Mouse (Mus musculus): ENCODE measurements around the gene Exosc9. TPM values are rescaled to one million over a fixed set of nuclear protein-coding genes. Genes with fewer than 3 reads are reported as not detected.

The Exosc9 gene
- 98.2 and 102 TPM in 2 replicates for polyA plus RNA-seq (2016; fragmentation: Nextera tagmentation; extraction: Ambion mirVana)

DNA sequence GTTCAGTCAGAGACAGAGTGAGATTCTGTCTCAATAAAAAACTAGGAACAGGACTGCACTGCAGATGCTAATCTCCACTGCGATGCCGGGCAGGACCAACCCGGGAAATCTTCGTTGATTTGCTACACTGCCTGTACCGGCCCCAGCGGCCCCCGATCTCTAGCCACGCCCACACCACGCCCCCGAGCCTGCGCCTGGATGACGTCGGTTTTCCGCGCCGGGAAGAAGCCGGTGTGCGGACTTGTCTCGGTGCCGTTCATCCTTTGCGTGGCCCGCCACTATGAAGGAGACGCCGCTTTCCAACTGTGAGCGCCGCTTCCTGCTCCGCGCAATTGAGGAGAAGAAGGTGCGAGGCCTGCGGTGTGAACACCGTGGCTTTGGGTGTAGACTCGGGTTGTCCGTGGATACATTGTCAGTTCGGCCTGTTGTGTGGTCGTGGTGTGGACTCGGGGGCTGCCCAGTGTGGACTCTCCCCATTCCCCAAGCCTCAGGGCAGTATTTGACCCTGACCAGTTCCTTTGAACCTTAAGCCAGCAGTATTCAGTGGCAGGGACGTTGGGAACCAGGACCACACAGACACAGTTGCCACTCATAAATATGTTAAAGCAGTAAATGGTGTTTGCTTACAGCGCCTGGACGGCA, at the start of gene Exosc9:
Exosc9 (plus strand) TSS at position 201 of the 642 bp plus-strand sequence.
- peak; percentile 96 for DNase-seq (ENCODE audit: low spot score)
- Histone ChIP-seq H3K36me3 (replicated peaks) (peaks cover 39% of the 10 kb centered on the region), H3K27ac (replicated peaks) (peak within 1 kb of the TSS; percentile 84), H3K9me3 (no peaks in the 10 kb centered on the region), H3K4me3 (peak within 1 kb of the TSS; percentile 93), H3K4me1 (peaks cover 17% of the 10 kb centered on the region), H3K27me3 (replicated peaks; ENCODE audit: low read depth, poor library complexity, severe bottlenecking) (no peaks in the 10 kb centered on the region)
- WGBS = under 1% methylated on average over 39 of the region's 39 CpGs

GRCm38 (mm10) chr3:36505306-36505705, 47.1 kb upstream of the Exosc9 start:
- no peaks in the 10 kb centered on the region for H3K4me1 ChIP-seq
- H3K36me3 ChIP-seq (replicated peaks) = no peaks in the 10 kb centered on the region
- H3K27me3 ChIP-seq (replicated peaks; ENCODE audit: low read depth, poor library complexity, severe bottlenecking) = no peaks in the 10 kb centered on the region
- WGBS = 83% methylated on average over 8 of the region's 8 CpGs
- H3K9me3 ChIP-seq = no peaks in the 10 kb centered on the region
- H3K27ac ChIP-seq (replicated peaks) = no peak overlapping the region
- no peak overlapping the region for H3K4me3 ChIP-seq
- DNase-seq (ENCODE audit: low spot score) = no peak

DNA sequence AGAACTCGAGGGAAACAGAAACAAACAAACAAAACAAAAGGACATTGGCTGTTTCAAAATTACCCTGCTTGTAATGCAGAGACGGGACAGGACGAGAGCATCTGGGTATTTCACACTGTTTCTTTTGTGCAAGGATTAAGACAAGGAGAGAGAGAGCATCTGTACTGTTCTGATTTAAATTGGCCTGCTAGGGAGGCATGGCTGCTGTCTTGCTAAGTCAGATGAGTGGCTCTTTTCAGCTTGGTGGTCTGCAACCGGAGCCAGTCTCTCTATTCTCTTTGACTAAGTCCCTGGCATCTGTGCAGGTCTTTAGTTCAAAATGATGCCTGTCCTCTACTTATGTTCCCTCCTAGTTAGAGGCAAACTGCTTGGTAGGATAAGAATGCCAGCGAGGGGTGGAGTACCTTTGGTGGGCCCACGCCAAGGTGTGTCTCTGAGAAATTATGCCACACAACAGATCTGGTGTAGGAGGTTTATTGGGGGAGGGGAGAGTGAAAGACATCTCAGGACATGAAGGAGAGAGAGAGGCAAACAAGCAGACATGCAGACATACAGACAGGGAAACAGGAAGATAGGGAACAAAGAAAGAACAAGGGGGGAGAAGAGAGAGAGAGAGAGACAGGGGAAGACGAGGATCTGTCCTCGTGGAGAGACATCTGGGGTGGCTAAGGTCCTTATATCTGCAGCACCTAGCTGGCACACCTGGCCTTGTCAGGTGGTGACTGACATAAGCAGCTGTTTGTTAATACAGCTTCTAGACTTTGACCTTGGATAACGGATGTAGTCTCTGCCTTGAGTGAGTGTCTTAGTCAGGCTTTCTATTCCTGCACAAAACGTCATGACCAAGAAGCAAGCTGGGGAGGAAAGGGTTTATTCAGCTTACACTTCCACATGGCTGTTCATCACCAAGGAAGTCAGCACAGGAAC, 46.3 kb upstream of the Exosc9 start:
- no peaks in the 10 kb centered on the region for H3K27me3 ChIP-seq (replicated peaks; ENCODE audit: low read depth, poor library complexity, severe bottlenecking)
- H3K9me3 ChIP-seq = no peaks in the 10 kb centered on the region
- DNase-seq (ENCODE audit: low spot score) = no peak
- H3K4me1 ChIP-seq = no peaks in the 10 kb centered on the region
- WGBS = 63% methylated on average over 10 of the region's 10 CpGs
- H3K36me3 ChIP-seq (replicated peaks) = no peaks in the 10 kb centered on the region
- no peak overlapping the region for H3K4me3 ChIP-seq
- H3K27ac ChIP-seq (replicated peaks) = no peak overlapping the region

DNA sequence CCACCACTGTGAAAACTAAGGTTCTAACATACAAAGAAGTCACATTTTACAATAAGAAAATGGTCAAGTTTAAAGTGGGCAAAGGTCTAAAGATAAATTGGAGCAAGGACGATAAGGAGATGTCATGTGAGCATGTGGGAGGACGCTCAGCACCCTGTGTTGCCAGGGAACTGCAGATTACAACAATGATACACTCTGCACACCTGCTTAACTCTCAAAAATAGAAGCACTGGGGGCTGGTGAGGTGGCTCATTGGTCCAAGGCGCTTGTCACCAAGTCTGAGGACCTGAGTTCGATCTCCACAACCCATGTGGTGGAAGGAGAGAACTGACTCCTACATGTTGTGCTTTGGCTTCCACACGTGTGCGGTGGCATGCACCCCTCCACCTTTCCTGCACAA, 40.9 kb upstream of the Exosc9 start:
- DNase-seq (ENCODE audit: low spot score) = no peak
- 87% methylated on average over 6 of the region's 6 CpGs for WGBS
- Histone ChIP-seq H3K4me1 (no peaks in the 10 kb centered on the region), H3K27ac (replicated peaks) (no peak overlapping the region), H3K27me3 (replicated peaks; ENCODE audit: low read depth, poor library complexity, severe bottlenecking) (no peaks in the 10 kb centered on the region), H3K9me3 (no peaks in the 10 kb centered on the region), H3K36me3 (replicated peaks) (no peaks in the 10 kb centered on the region), H3K4me3 (no peak overlapping the region)

- Histone ChIP-seq H3K9me3 (no peaks in the 10 kb centered on the region), H3K4me1 (peaks cover 4% of the 10 kb centered on the region), H3K27ac (replicated peaks) (no peak overlapping the region), H3K27me3 (replicated peaks; ENCODE audit: low read depth, poor library complexity, severe bottlenecking) (peaks cover 29% of the 10 kb centered on the region), H3K36me3 (replicated peaks) (no peaks in the 10 kb centered on the region), H3K4me3 (no peak overlapping the region)
- no peak for DNase-seq (ENCODE audit: low spot score)
- WGBS = 90% methylated on average over 9 of the region's 9 CpGs
Observed at GRCm38 (mm10) chr3:36516196-36516595, 36.2 kb upstream of the Exosc9 start.

- Histone ChIP-seq H3K4me1 (peaks cover 10% of the 10 kb centered on the region), H3K4me3 (peak within 1 kb of the TSS; percentile 66), H3K27me3 (replicated peaks; ENCODE audit: low read depth, poor library complexity, severe bottlenecking) (peaks cover 59% of the 10 kb centered on the region), H3K9me3 (no peaks in the 10 kb centered on the region), H3K27ac (replicated peaks) (no peak within 1 kb of the TSS), H3K36me3 (replicated peaks) (no peaks in the 10 kb centered on the region)
- peak; percentile 64 for DNase-seq (ENCODE audit: low spot score)
- under 1% methylated on average over 51 of the region's 51 CpGs for WGBS
Observed at GRCm38 (mm10) chr3:36521073-36522060, 31.0 kb upstream of the Exosc9 start, which contains the start of gene Gm11549. Gm11549 (minus strand) TSS chr3:36521813.

- 5% methylated on average over 4 of the region's 4 CpGs for WGBS
- no peaks in the 10 kb centered on the region for H3K9me3 ChIP-seq
- H3K27me3 ChIP-seq (replicated peaks; ENCODE audit: low read depth, poor library complexity, severe bottlenecking) = peaks cover 59% of the 10 kb centered on the region
- no peaks in the 10 kb centered on the region for H3K36me3 ChIP-seq (replicated peaks)
- peaks cover 10% of the 10 kb centered on the region for H3K4me1 ChIP-seq
- no peak for DNase-seq (ENCODE audit: low spot score)
- H3K27ac ChIP-seq (replicated peaks) = no peak overlapping the region
- H3K4me3 ChIP-seq = no peak overlapping the region
Observed at GRCm38 (mm10) chr3:36522137-36522536, 30.3 kb upstream of the Exosc9 start.

- 82% methylated on average over 3 of the region's 3 CpGs for WGBS
- H3K27me3 ChIP-seq (replicated peaks; ENCODE audit: low read depth, poor library complexity, severe bottlenecking) = peaks cover 47% of the 10 kb centered on the region
- peaks cover 10% of the 10 kb centered on the region for H3K4me1 ChIP-seq
Observed at GRCm38 (mm10) chr3:36524466-36524865, 27.9 kb upstream of the Exosc9 start.

GRCm38 (mm10) chr3:36530345-36530744, 22.1 kb upstream of the Exosc9 start:
- Histone ChIP-seq H3K36me3 (replicated peaks) (no peaks in the 10 kb centered on the region), H3K9me3 (no peaks in the 10 kb centered on the region), H3K27ac (replicated peaks) (no peak overlapping the region), H3K27me3 (replicated peaks; ENCODE audit: low read depth, poor library complexity, severe bottlenecking) (peaks cover 34% of the 10 kb centered on the region), H3K4me3 (no peak overlapping the region), H3K4me1 (peaks cover 15% of the 10 kb centered on the region)
- no peak for DNase-seq (ENCODE audit: low spot score)
- WGBS = 92% methylated on average over 6 of the region's 6 CpGs

More at GRCm38 (mm10) chr3:36524466-36524865, 27.9 kb upstream of the Exosc9 start:
- Histone ChIP-seq H3K9me3 (no peaks in the 10 kb centered on the region), H3K4me3 (no peak overlapping the region), H3K27ac (replicated peaks) (no peak overlapping the region), H3K36me3 (replicated peaks) (no peaks in the 10 kb centered on the region)
- no peak for DNase-seq (ENCODE audit: low spot score)

GRCm38 (mm10) chr3:36530781-36531180, 21.6 kb upstream of the Exosc9 start:
- H3K27me3 ChIP-seq (replicated peaks; ENCODE audit: low read depth, poor library complexity, severe bottlenecking) = peaks cover 34% of the 10 kb centered on the region
- no peaks in the 10 kb centered on the region for H3K36me3 ChIP-seq (replicated peaks)
- WGBS = 70% methylated on average over 5 of the region's 5 CpGs
- no peak for DNase-seq (ENCODE audit: low spot score)
- no peak overlapping the region for H3K4me3 ChIP-seq
- H3K9me3 ChIP-seq = no peaks in the 10 kb centered on the region
- H3K27ac ChIP-seq (replicated peaks) = no peak overlapping the region
- peaks cover 15% of the 10 kb centered on the region for H3K4me1 ChIP-seq

DNA sequence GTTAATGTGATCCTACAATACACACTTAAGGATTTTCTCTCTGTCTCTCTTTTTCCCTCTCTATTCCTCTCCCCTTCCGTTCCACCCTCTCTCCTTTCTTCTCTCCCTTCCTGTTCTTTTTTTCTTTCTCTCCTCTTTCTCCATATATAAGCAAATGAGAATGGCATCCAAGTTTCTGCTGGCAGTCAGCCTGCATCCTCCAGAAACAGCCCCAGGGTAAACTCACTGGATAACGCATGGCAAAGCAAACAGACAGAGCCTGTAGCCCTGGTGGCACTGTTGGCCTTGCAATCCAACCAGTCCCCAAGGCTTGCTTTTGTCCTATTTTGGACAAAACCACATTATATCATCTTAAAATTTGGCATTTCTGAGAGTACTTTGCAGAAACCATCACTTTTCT, 21.2 kb upstream of the Exosc9 start:
- Histone ChIP-seq H3K36me3 (replicated peaks) (no peaks in the 10 kb centered on the region), H3K27ac (replicated peaks) (no peak overlapping the region), H3K27me3 (replicated peaks; ENCODE audit: low read depth, poor library complexity, severe bottlenecking) (peaks cover 34% of the 10 kb centered on the region), H3K9me3 (no peaks in the 10 kb centered on the region), H3K4me1 (peaks cover 15% of the 10 kb centered on the region), H3K4me3 (no peak overlapping the region)
- DNase-seq (ENCODE audit: low spot score) = no peak
- WGBS = 25% methylated on average over 2 of the region's 2 CpGs
